Mouse (Mus musculus) liver, embryonic 11.5 days (tissue): ENCODE data around the gene Rragb. TPM values are rescaled to one million over a fixed set of nuclear protein-coding genes. Genes with fewer than 3 reads are reported as not detected.

Experiments used
- ATAC-seq: fragments of 200-750 bp; cut with Nextera tagmentation; replicated peaks from 2 replicates; pipeline ENCODE4 v1.8.0; 2017; ENCODE audit warnings: moderate number of reproducible peaks, mild to moderate bottlenecking, moderate TSS enrichment, moderate library complexity; ENCODE audit not compliant: low FRiP score
- DNase-seq: peaks from one replicate; pipeline ENCODE4 v3.0.0-alpha.2; 2017; ENCODE audit warnings: low spot score
- H3K27ac ChIP-seq: fragments of 300-500 bp; sonication (generic); 2 replicates; pipeline ENCODE4 v1.5.1; 2014; ENCODE audit warnings: mild to moderate bottlenecking, low read depth, low read length, control low read depth
- H3K27me3 ChIP-seq: fragments of 300-500 bp; sonication (generic); replicated peaks from 2 replicates; pipeline ENCODE4 v1.6.1; 2014; ENCODE audit warnings: low read length, mixed read lengths; ENCODE audit not compliant: control insufficient read depth, insufficient read depth
- H3K36me3 ChIP-seq: fragments of 300-500 bp; sonication (generic); 2 replicates; pipeline ENCODE4 v1.6.1; 2014; ENCODE audit warnings: mild to moderate bottlenecking, low read length, moderate library complexity, mixed read lengths; ENCODE audit not compliant: control insufficient read depth, insufficient read depth
- H3K4me1 ChIP-seq: fragments of 300-500 bp; sonication (generic); replicated peaks from 2 replicates; pipeline ENCODE4 v1.6.1; 2014; ENCODE audit warnings: low read length, mixed read lengths; ENCODE audit not compliant: control insufficient read depth, insufficient read depth
- H3K4me2 ChIP-seq: fragments of 300-500 bp; sonication (generic); 2 replicates; pipeline ENCODE4 v1.6.1; 2014; ENCODE audit warnings: mild to moderate bottlenecking, control low read depth, moderate library complexity
- H3K4me3 ChIP-seq: fragments of 300-500 bp; sonication (generic); 2 replicates; pipeline ENCODE4 v1.5.1; 2014; ENCODE audit warnings: low read depth, low read length, control low read depth
- H3K9ac ChIP-seq: fragments of 300-500 bp; sonication (generic); 2 replicates; pipeline ENCODE4 v1.6.1; 2014; ENCODE audit warnings: low read depth, low read length, control low read depth
- H3K9me3 ChIP-seq: fragments of 300-500 bp; sonication (generic); 2 replicates; pipeline ENCODE4 v1.6.1; 2016; ENCODE audit warnings: low read length, inconsistent platforms, mixed read lengths; ENCODE audit not compliant: control insufficient read depth
- WGBS: fragments of 180-500 bp; shearing (Covaris S2); extraction: QIAGEN DNeasy Blood & Tissue Kit; methylation state at CpG from one replicate; pipeline ENCODE4 v1.1.7; 2014; 5-methylcytosine and 5-hydroxymethylcytosine counted together
- polyA plus RNA-seq: library from polyadenylated mRNA; unstranded; fragments of >200 nt; fragmentation: Nextera tagmentation; extraction: Ambion mirVana; gene quantifications from 2 replicates; pipeline ENCODE4 v1.2.1, GENCODE M21; 2014

Rragb gene
- polyA plus RNA-seq, 1 experiment from 2014 or later: 1.3 TPM

GRCm38 (mm10) chrX:153211101-153211500, 71.3 kb downstream of the Rragb start:
- ATAC-seq: no peak
- H3K27ac ChIP-seq: no peak overlapping the region
- WGBS: 81% methylated on average over 1 of the region's 1 CpGs

More at GRCm38 (mm10) chrX:153211101-153211500, 71.3 kb downstream of the Rragb start:
- DNase-seq: no peak
- no peaks in the 10 kb centered on the region for H3K27me3 ChIP-seq
- H3K36me3 ChIP-seq: no peaks in the 10 kb centered on the region
- H3K4me3 ChIP-seq: no peak overlapping the region
- no peaks in the 10 kb centered on the region for H3K4me1 ChIP-seq
- no peaks in the 10 kb centered on the region for H3K9me3 ChIP-seq
- H3K9ac ChIP-seq: no peak overlapping the region
- H3K4me2 ChIP-seq: no peak overlapping the region

Other genes with a start within 250 kb of the Rragb start
- 0.99 and 1.2 TPM in 2 replicates for gene Usp51, start 133.5 kb upstream of the Rragb start, polyA plus RNA-seq
- 18.2 and 20.3 TPM in 2 replicates for gene Mageh1, start 102.4 kb upstream of the Rragb start, polyA plus RNA-seq
- not detected in 2 replicates for gene Foxr2, start 21.2 kb upstream of the Rragb start, polyA plus RNA-seq
- 0.56 and 0.70 TPM in 2 replicates for gene Klf8, start 97.5 kb downstream of the Rragb start, polyA plus RNA-seq